Mouse (Mus musculus) lung, adult 2 months (tissue): ENCODE results near the gene Gm2004. TPM values are rescaled to one million over a fixed set of nuclear protein-coding genes. Genes with fewer than 3 reads are reported as not detected.
"Not testable (repeated sequence)": the region's sequence is repeated elsewhere in the genome, so short reads cannot be mapped to it uniquely, and the experiment has no call there.

Experiments used
- DNase-seq: peaks from one replicate; pipeline ENCODE4 v3.0.0; 2022
- H3K4me1 ChIP-seq: fragments of 200-500 bp; 2 replicates; pipeline ENCODE4 v1.6.1; 2011; ENCODE audit warnings: low read length; ENCODE audit not compliant: control insufficient read depth, insufficient read depth
- H3K4me3 ChIP-seq: fragments of 200-500 bp; replicated peaks from 2 replicates; pipeline ENCODE3; 2011; ENCODE audit warnings: low read depth, mild to moderate bottlenecking, control low read depth, low read length; ENCODE audit errors: extremely low read depth
- WGBS: fragments of 180-500 bp; shearing (Covaris S2); methylation state at CpG from one replicate; pipeline ENCODE4 v1.1.7; 2018; 5-methylcytosine and 5-hydroxymethylcytosine counted together
- polyA plus RNA-seq: library from polyadenylated mRNA; depleted of rRNA; stranded (reverse); fragments of >200 nt; gene quantifications from 2 replicates; pipeline ENCODE4 v1.2.3, GENCODE M21; 2012; rRNA removed

The Gm2004 gene
- 0.12 and 13.6 TPM in 2 replicates for polyA plus RNA-seq

DNA sequence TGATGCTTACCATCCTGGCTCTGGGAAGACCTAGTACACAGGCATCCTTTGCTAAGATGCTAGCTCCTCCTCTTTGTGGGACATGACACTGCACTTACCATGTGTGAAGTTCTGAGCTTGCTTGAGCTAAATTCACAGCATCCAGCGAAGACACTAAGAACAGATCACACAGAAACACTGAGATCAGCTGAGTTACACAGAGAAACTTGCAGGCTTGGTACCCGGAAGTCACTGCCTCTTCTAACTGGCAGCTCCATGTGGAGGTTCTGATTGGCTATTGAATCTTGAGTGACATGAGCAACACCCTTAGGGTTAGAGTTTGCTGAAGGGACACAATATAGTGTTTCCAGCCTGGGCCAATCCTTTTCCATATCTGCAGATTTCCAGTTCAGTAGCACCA lies at the start of gene Gm2004:
Gene Gm2004 (minus strand): TSS at position 101 of the 400 bp plus-strand sequence.
- DNase-seq, H3K4me1 ChIP-seq, H3K4me3 ChIP-seq: not testable (repeated sequence)
- no CpG with 5 or more reads among the region's 2 CpGs for WGBS

Other genes with a start within 250 kb of the Gm2004 start
- 0.27 and 0.79 TPM in 2 replicates for gene Zfp966, start 218.7 kb downstream of the Gm2004 start, polyA plus RNA-seq
- 0.36 TPM in 1 of 2 replicates, not detected in the other for gene Gm2026, start 184.5 kb downstream of the Gm2004 start, polyA plus RNA-seq
- gene 2210418O10Rik, start 76.7 kb upstream of the Gm2004 start, polyA plus RNA-seq, result 0.19 and 0.62 TPM in 2 replicates
- not detected in 2 replicates for gene Gm11009, start 169.7 kb upstream of the Gm2004 start, polyA plus RNA-seq